Mouse (Mus musculus) v-Abl transformed pro-B cells (cell line): ENCODE measurements around the gene Dst.

ENCODE experiments used
- in situ Hi-C, 2 experiments: fragments of 400-800 bp; cut with MboI; formaldehyde crosslinking; loops; one replicate each; pipeline ENCODE4 v1.15.1; 2025; ENCODE audit not compliant: unreplicated experiment in 2 of 2

Dst gene

GRCm38 (mm10) chr1:34111954-34112353 lies 203.9 kb downstream of the Dst start:
- in situ Hi-C loops: loop anchor here in 1 of 2 experiments (10.0 kb wide), 1 partner anchor 53 kb away; no protein-coding TSS in a partner anchor

DNA sequence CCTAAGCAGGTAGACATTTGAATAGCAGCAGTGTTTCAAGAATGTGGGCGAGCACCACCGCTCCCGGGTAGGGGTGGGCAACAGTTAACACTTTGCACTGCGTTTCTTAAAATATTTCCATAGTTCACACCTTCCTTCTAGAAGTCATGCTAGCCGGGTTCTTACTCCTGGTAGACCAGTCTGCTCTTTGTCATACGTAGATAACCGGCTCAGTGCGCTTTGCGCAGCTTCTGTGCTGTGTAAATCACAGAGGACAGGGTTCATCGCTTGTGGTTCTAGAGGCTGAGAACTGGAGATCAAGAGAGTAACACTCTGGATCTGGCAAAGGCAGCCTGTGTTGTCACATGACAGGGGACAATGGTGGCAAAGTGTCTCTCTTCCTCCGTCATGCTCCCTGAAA lies 208.4 kb downstream of the Dst start:
- in situ Hi-C loops: loop anchor here in 1 of 2 experiments (10.0 kb wide), 1 partner anchor 48 kb away; no protein-coding TSS in a partner anchor

DNA sequence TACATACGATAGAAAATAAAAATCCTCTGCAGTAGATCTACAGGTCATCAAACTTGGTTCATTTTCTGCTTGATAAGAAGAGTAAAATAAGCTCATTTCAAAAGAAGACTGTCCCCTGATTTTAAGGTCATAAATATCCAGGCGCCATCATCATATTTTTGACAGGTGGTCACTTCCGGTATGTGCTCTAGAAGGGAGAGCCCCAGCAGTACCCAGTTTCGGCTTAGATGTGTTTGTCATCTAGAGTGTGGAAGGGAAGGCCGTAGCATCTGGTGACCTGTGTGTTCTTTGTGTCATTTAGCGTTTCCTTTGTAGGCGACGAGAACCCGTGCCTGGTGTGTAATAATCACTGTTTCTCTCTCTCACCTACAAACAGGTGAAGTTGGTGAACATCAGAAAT lies 209.0 kb downstream of the Dst start:
- in situ Hi-C loops: loop anchor here in 1 of 2 experiments (10.0 kb wide), 1 partner anchor 48 kb away; no protein-coding TSS in a partner anchor

GRCm38 (mm10) chr1:34117709-34118108 lies 209.7 kb downstream of the Dst start:
- in situ Hi-C loops: loop anchor here in 1 of 2 experiments (10.0 kb wide), 1 partner anchor 47 kb away; no protein-coding TSS in a partner anchor

DNA sequence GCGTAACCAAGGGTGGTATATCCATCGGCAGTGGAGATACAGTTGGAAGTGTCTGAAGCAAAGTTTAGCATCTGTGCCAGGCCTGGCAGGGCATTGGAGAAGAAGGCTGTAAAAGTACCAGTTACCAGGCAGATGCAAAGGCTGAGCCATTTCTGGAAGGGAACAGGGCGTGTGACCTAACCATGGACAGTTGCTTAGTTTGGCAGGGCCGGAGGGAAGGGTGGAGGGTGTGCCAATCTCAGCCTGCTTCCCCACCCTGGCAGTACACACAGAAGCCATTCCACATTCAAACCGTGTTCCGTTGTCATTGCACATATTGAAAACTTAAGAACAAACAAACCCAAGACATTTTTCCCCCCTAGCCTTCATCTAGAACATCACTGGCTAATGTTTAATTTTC lies 212.0 kb downstream of the Dst start:
- in situ Hi-C loops: no loop called here

GRCm38 (mm10) chr1:34120602-34121001 lies 212.6 kb downstream of the Dst start:
- in situ Hi-C loops: no loop called here

GRCm38 (mm10) chr1:34121157-34122015 lies 213.4 kb downstream of the Dst start:
- in situ Hi-C loops: no loop called here

DNA sequence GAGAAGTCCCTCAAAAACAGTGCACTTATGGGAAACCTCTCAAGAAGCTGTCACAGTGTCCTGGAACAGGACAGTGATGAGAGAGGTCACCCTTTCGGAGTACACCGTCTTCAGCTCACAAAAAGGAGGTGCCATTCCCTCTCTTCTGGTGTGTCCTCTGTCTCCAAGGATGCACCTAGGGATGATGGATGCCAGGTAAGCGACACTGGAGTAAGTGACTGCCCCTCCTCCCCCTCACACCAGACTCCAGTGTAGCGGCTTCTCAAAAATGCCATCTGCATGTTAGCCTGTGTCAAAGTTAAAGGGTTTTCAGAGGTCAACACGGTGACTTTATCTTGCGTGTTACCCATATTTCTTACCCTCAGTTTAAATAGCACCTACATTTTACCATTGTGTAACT lies 214.2 kb downstream of the Dst start:
- in situ Hi-C loops: no loop called here

DNA sequence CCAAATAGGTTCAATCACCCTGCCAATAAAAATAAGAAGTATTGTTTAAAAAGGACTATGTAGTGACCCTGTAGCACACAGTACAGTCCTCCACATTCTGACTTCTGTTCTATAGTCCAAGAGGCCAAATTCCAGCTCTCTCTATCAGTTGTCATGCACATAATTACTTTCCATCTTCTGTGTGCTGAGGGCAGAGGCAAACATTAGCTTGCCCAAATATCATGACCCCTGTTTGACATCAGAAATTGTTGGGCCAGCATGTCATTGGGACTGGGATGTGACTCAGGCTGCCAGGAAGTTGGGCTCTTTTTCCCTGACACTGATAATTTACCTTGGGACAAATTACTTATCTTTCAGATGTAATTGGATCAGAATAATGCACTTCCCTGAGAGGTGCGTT lies 214.9 kb downstream of the Dst start:
- in situ Hi-C loops: no loop called here

DNA sequence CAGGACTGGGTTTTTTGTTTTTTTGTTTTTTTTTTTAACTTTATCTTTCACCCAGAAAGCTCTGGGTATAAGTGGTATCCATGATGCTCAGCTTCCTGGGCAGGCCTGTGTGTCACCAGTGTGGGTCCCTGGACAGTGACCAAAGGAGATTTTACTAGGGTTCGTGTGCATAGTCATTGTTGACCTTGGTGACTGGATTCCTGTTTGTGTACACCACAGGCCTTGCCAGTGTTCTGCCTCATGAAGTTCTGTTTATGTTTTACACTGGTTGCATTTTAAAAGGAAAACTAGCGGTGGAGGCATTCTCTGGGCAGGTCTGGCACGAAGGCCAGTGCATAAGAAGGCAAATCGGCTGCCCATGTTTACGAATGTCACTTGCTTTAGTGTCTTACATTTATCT lies 215.3 kb downstream of the Dst start:
- in situ Hi-C loops: no loop called here

DNA sequence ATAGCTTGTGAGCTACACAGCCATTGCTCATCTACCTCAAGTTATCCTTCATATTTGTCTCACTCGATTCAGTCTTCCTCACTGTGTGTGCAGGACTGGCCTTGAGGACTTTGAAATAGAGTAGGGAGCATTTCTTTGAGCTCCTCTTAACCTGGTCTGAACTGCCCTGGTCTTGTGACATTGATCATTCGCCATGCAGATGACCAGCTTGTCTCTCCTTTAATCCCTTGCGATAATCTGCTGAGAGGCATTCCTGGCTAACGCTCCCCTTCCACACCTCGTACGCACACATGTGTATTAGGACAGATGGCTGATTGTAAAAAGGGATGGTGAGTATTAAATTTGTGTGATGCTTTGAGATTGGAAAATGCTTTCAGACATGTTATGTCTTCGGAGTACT lies 216.4 kb downstream of the Dst start:
- in situ Hi-C loops: no loop called here

DNA sequence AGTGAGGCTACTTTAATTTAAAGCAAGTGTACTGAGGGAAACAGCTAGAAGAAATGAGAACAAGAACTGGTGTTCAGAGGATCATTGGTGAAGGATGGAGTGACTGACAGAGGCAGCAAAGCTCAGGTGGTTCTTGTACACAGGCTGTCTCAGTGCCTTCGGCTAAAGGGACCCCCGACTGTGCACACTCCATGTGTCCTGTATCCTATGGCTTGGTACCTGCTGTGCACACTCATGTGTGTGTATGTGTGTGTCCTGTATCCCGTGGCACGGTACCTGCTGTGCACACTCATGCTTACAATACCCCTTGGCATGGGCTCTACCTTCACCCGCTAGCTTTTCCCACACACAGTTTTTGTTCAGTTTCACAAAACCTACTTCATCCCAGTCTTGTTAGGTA lies 217.1 kb downstream of the Dst start:
- in situ Hi-C loops: loop anchor here in 1 of 2 experiments (5.0 kb wide), 1 partner anchor 37 kb away; no protein-coding TSS in a partner anchor

DNA sequence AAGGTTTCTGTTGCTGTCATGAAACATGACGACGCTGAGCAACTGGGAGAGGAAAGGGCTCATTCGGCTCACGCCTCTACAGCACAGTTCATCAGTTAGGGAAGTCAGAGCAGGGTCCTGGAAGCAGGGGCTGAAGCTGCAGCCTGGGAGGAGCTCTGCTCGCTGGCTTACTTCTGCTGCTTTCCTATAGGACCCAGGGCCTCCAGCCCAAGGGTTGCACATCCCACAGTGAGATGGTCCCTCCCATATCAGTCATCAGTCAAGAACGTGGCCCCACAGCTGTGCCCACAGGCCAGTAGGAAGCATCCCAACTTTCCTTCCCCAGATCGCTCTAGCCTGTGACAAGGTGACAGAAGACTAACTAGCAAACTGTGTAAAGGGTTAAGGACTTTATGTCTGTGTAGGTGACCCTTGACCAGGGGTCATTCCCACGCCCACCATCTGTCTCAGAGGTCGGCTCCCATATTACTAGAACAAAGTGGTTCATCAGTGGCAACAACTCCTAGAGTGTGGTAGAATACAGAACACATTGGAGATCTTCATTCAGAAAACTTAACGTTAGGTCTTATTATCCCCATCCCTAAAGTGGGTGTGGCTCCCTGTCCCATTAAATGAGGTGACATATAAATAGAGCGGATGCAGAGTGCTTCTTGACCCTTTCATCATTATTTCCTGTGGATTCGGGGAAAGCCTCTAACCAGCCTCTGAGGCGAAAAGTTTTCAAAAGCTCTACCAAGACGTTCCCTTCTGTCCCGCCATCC lies 219.9 kb downstream of the Dst start:
- in situ Hi-C loops: loop anchor here in 1 of 2 experiments (5.0 kb wide), 1 partner anchor 34 kb away; no protein-coding TSS in a partner anchor

DNA sequence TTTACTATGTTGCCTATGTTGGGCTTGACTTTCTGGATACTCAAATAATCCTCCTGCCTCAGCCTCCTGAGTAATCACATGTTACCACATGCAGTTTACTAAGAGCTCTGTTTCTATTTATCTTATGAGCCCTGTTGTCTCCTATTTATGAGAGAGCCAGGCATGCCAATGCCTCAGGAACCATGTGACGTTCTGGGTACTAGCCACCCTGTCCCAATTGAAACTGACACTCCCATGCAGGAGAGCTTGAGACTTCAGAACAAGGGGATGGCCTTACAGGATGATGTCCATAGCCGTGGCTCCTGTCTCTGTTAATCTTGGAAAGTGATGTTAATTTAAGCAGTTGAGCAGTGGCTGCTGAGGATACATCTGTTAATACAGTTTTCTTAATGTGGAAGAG lies 220.8 kb downstream of the Dst start:
- in situ Hi-C loops: loop anchor here in 1 of 2 experiments (5.0 kb wide), 1 partner anchor 34 kb away; no protein-coding TSS in a partner anchor

GRCm38 (mm10) chr1:34129691-34130090 lies 221.7 kb downstream of the Dst start:
- in situ Hi-C loops: loop anchor here in 1 of 2 experiments (5.0 kb wide), 1 partner anchor 33 kb away; no protein-coding TSS in a partner anchor

GRCm38 (mm10) chr1:34130804-34131203 lies 222.8 kb downstream of the Dst start:
- in situ Hi-C loops: no loop called here

- in situ Hi-C loops: no loop called here
These were observed 224.8 kb downstream of the Dst start for GRCm38 (mm10) chr1:34132875-34133274.

GRCm38 (mm10) chr1:34135535-34135934 lies 227.5 kb downstream of the Dst start:
- in situ Hi-C loops: no loop called here

DNA sequence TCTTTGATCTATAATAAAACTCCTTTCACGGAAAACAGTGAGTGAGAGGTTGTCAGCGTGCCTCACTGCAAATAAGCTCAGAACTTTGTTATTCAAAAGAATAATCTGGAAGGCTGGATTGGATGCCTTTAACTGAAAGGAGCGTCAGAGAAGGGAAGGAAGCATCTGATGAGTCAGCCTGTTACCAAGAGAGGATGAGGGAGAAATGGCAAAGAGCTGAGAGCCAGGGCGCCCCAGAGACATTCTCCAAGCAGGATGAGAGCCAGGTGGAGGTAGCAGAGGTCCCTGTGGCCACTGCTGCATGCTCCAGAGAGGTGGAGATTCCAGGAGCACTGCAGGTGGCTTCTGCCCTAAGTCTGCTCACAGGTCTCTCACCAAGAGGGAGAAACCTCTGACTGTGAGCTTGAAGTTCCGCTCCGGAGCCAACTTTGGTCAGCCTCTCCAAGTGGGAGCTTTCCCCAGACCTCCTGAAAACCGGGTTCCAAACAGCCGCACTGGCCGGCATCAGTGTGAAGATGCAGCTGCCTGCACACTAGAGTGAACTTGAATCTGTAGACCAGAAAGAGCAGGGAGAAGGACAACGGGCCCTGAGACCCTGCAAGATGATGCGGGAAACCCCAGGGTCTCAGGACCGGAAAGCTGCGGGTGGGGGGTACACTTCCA lies 231.3 kb downstream of the Dst start:
- in situ Hi-C loops: no loop called here

DNA sequence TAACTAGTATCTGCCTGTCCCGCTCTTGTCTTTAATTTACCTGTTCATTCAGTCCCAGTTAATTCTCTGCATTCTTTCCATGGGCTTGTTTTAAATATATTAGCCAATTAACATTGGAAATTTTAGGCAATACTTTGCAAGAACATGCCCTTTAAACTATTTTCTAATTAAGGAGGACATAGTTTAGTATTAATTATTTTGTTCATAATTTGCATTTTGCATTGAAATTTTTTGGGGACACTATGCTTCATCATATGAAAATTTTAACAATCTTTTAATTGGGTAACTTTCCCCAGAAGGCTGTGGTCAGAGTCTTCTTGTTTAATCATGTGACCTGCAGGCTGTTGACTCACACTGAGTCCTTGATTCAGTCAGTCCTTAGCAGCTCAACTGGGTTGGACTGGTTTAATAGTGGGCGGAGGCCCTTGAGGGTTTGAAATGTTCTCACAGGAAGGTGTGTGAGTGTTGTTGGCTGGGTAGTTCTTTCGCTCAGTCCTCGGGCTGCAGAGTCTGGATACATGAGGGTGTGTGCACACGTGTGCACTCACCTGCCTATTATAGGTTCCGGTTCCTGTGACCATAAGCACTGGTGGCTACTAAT lies 231.9 kb downstream of the Dst start:
- in situ Hi-C loops: no loop called here
